Mouse (Mus musculus): Measurements from ENCODE around the gene Scimp. TPM values are rescaled to one million over a fixed set of nuclear protein-coding genes. Genes with fewer than 3 reads are reported as not detected.
"Not testable (repeated sequence)": the region's sequence is repeated elsewhere in the genome, so short reads cannot be mapped to it uniquely, and the experiment has no call there.

Scimp gene
- total RNA-seq, 2 experiments from 2014 or later, result not detected

GRCm38 (mm10) chr11:70811471-70812240 is 730 bp downstream of the Scimp start:
- DNase-seq, result no peak

DNA sequence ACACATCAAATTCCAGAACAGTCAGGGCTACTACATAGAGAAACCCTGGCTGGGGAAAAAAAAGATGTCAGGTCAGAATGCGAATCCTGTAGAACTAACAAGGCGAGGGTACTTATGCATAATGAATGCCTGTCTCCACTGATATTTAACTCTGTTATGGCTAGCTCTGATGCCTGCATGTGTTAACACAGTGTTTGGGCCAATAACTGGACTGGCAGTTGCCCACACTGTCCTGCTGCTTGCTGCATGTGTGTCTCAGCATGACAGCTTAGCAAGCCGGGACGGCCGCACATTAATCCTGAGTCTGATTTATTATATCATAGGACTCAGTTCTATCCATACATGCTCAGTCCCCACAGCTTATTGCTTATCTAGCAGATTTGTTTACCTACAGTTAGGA is 1.3 kb downstream of the Scimp start:
- DNase-seq, result no peak

DNA sequence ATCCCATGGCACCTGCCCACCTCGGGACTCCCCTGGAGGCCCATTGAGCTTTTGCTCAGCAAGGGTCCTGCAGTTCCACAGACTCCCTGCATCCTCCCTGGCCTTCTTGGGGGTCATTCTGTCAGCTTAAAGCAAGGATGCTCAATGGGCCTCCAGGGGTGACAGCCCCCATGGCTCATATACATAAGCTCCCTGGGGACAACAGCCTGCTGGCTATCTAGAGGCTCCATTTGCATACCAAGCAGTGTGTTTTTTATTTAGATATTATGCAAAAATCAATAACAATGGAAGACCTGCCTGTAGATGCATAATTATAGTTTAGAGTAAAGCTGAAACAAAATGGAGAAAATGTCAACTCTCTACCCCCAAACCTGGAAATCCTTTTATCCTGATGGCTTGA is 3.4 kb downstream of the Scimp start:
- no peak for DNase-seq

GRCm38 (mm10) chr11:70808101-70808500 is 4.3 kb downstream of the Scimp start:
- no peak for DNase-seq

DNA sequence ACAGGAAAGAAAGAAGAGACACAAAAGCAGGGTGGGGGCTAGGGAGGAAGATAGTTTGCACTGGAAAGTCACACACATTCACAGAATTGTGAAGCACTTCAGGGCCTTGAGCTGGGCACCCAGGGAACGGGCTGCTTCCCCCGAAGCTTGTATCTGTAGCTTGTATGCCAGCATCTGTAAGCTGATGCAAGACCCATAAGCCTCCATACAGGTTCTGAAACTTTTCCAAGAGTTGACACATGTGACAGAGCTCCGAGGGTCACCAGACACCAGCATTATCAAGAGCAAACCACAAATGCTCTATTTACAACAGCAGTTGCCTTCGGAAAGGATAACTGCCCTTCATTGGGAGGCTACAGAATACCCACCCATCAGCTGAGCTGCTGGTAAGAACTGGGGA is 4.8 kb downstream of the Scimp start:
- DNase-seq, result no peak

DNA sequence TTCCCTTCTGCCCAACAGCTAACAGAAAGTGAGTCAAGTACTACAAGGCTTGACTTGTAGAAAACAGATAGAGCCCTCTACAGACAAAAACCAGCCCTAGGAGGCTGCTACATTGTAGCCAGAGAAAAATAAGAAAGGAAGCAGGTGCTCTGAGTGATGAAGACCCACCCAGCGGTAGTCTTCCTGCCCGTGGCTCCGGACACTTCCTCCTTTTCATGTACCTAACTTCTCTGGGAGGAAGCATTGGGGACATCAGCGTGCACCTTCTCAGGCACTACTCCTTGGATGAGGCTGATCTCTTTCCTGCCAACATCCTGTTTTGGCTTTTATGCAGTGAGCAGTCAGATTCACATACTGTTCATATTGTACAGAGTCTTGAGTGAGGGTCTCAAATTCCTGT is 5.7 kb downstream of the Scimp start:
- no peak for DNase-seq

GRCm38 (mm10) chr11:70805641-70806175 is 6.7 kb downstream of the Scimp start:
- DNase-seq, result no peak

GRCm38 (mm10) chr11:70804395-70804794 is 8.0 kb downstream of the Scimp start:
- no peak for DNase-seq

DNA sequence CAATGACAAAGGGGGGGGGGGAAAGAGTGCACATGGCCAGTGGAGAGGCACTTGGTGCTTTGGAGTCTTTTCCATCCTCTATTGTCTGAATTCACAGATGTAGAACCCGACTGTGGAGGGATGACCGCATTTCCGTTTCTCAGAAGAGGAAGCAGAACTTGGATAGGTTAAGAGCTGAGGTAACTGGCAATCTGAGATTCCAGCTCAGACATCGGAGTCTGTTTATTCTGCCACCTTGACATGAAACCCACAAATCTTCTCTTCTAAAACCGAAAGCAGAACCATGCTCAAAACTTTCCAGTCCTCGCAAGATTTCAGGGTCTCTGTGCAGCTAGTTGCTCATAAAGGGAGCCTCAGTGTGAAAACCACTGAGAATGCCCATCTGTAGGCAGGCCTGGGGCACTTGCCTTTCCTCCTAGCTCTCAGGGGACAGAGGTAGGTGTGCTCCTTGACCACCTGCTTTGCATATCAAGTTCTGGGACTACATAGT is 8.6 kb downstream of the Scimp start:
- DNase-seq, result no peak

DNA sequence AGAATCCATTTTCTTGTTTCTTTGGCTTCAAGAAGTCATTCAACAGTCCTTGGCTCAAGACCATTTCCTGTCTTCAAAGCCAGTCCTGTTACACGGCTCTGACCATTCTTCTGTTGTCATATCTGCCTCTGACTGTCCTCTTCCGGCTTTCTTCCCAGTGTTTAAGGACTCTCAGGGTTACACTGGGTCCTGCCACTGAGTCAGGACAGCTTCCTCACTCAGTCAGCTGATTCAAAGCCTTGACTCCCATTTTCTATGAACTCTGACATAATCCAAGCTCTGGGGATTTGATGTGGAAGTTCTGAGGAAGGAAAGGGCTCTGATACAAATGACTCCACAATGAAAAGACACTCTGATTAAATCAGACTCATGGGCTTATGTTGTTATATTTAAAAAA is 9.5 kb downstream of the Scimp start:
- DNase-seq, result no peak

DNA sequence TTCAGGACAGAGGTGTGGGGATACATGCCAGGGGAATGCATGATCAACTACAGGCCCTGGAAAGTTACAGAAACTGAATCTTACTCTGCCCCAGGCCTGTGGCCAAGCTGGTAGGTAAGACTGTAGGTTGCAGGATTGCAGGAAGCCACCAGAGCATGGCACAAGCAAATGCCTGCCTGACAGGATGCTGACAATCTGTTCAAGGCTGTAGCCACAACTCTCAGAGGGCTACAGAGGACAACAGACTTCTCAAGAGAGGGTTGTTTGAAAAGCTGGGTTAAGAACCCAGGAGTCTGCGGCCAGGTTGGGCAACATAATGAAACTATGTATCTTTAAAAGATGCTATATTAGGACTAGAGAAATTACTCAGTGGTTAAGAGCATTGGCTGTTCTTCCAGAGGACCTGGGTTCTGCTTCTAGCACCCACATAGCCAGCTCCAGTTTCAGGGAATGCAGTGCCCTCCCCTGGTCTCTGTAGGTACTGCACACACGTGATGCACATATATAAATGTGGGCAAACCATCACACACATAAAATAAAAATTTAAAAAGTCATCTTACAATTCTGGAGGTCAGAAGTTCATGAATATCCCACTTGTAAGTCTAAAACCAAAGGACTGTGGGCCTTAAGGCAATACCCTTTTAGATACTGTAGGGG is 10.1 kb downstream of the Scimp start:
- DNase-seq, result no peak

DNA sequence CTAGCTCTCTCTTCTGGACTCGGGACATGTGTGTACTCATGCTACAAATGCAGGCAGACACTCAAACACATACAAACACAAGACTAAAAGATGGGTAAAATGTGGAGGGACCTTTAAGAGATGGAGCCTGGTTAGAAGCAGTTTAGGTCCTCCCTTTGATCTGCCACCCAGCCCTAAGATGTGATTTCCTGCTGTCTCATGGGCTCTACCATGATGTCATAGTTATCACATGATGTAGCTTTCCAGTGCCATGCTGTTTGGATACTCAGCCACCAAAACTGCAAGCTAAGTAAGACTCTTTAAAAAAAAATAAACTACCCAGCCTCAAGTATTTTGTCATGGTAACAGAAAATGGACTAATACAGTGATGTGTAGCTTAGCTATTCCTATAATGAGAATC is 20.0 kb downstream of the Scimp start:
- no peak for DNase-seq

GRCm38 (mm10) chr11:70791676-70792075 is 20.7 kb downstream of the Scimp start:
- no peak for DNase-seq

GRCm38 (mm10) chr11:70790874-70791551 is 21.4 kb downstream of the Scimp start:
- no peak for DNase-seq

DNA sequence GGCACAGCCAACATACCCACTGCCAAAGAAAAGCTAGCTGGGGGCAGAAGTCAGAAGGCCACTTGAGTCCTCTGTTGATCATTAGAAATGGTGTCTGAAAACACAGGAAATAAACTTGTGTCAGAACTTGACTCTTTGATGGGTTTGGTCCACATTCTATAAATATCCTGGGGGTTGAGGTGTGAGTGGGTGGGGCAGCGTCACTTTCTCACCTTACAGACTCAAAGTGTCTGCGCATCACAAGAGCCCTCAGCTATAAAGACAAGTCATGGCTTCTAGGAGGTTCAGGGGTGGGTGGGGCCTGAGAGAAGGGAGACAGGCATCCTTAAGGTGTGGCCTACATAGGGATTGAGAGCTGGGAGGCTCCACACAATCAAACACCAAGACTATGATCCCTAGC is 22.0 kb downstream of the Scimp start:
- DNase-seq, result no peak

DNA sequence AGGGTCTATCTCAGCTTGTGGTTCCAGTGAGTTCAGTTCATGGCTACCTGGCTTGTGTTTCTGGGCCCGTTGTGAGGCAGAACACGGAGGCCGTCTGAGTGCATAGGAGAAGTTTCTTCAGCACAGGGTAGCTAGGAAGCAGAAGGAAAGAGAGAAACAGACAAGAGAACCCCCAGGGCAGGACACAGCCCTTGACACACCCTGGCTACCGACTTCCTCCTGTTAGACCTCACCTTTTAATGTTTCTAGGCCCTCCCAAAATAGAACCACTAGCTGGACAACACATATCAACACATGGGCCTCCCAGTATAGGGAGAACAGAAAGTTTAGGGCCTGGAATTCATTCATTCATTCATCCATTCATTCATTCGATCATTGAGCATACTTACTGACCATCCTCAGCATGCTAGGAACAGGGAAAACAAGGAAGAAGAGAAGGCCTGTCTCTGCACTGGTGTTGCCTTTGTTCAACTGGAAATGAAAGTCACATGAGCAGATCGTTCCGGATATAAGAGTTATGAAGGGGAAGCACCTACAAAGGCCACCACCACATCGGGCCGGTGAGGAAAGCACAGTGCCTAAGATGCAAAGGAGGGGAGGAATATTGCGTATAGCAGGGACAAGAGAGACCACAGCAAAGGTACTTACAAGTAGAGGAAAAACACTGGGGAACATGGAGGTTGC is 23.3 kb downstream of the Scimp start:
- DNase-seq, result no peak

- DNase-seq, result no peak
Observed at GRCm38 (mm10) chr11:70787052-70787451, 25.3 kb downstream of the Scimp start.

DNA sequence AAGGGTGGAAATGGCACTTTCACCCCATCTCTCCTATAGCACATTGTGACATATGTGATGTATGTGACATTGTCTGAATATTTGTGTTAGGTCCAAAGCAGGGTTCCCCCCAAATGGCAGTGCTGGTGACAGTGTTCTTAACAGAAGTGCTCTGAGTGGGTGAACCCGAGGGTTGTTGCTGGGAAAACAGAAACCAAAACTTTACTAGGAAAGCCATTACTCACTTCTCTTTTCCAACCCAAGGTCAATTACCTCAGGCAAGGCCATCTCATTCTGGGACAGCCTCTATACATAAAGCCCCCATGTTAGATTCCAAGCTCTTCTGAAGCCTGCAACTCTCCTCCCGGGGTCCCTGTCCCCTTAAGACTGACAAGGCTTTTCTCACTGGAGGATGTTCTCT is 26.5 kb downstream of the Scimp start:
- DNase-seq, result no peak

GRCm38 (mm10) chr11:70778058-70778457 is 34.3 kb downstream of the Scimp start:
- not testable (repeated sequence) for DNase-seq

GRCm38 (mm10) chr11:70777634-70778033 is 34.8 kb downstream of the Scimp start:
- no peak for DNase-seq

- peak; percentile 56 to 61 for DNase-seq
Observed at GRCm38 (mm10) chr11:70776830-70777571, 35.4 kb downstream of the Scimp start.

GRCm38 (mm10) chr11:70770804-70771203 is 41.6 kb downstream of the Scimp start:
- no peak for DNase-seq
